Mouse (Mus musculus) left cerebral cortex, postnatal 25 days (tissue): ENCODE results near the gene Hnrnpul2. TPM values are rescaled to one million over a fixed set of nuclear protein-coding genes. Genes with fewer than 3 reads are reported as not detected.
"Not testable (repeated sequence)": the region's sequence is repeated elsewhere in the genome, so short reads cannot be mapped to it uniquely, and the experiment has no call there.

Source experiments
- DNase-seq, 2 experiments: peaks; one replicate each; pipeline ENCODE4 v3.0.0; 2022; ENCODE audit warnings: low spot score in 2 of 2, mixed read lengths in 1 of 2
- intact Hi-C: fragments of 180-260 bp; cut with DNase I; formaldehyde crosslinking; loops from one replicate; pipeline ENCODE4 v1.15.1; 2025
- total RNA-seq, 2 experiments: library from RNA; stranded (reverse); gene quantifications; 2 replicates each; pipeline ENCODE4 v1.2.3; 2021

Hnrnpul2 gene
- total RNA-seq, 2 experiments from 2014 or later, result 110 to 112 TPM

DNA sequence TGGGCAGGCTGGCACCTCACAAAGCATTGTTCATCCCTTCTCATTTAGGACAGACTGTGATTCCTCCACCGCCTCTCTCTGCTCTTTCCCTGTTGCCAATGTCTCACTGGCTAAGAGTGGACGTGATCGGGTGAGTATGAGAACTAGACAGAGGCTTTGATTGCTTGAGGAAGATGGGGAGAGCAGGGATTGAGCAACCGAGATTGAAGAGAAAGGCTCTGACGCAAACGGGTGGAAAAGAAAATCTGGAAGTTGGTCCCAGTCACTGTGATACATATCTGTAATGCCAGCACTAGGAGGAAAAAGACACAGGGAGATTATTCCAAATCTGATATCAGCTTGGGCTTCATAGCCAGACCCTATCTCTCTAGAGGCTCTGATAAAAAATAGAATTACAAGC is 23.2 kb downstream of the Hnrnpul2 start:
- DNase-seq, result no peak
- intact Hi-C loops, result loop anchor here (5.0 kb wide), 2 partner anchors 44 to 269 kb away; partner anchors contain the start of genes 1810009A15Rik and Gm49416

DNA sequence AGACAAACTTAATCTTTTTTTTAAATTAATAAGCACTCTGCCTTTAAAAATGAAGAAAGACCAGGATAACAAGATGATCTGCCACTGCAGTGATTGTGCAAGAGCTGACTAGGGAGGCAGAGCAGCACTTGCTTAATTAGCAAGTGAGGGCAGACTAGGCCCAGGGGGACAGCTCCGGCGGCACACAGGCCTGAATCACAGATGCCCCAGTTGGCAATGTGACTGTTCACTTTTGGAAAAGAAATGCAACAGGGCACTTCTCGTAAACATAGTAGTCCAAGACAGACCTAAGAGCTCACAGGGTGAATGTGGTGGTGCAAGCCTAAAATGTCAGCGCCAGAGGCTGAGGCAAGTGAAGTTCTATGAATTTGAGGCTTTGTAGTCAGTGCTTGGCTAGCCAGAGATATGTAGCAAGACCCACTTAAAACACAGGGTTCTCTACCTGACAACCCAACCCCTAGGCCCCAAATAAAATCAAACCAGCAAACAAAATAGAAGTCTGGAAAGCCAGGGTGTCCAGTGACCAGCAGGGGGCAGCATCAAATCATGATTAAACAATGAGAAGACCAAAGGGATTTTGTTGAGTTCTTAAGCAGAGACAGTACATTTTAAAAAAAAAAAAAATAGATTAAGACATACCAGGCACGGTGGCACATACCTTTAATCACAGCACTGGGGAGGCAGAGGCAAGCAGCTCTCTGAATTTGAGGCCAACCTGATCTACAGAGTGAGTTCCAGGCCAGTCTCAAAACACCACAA is 24.7 kb downstream of the Hnrnpul2 start:
- peak; percentile 79 to 83 for DNase-seq
- intact Hi-C loops, result loop anchor here (5.0 kb wide), 2 partner anchors 43 to 268 kb away; partner anchors contain the start of genes 1810009A15Rik and Gm49416

DNA sequence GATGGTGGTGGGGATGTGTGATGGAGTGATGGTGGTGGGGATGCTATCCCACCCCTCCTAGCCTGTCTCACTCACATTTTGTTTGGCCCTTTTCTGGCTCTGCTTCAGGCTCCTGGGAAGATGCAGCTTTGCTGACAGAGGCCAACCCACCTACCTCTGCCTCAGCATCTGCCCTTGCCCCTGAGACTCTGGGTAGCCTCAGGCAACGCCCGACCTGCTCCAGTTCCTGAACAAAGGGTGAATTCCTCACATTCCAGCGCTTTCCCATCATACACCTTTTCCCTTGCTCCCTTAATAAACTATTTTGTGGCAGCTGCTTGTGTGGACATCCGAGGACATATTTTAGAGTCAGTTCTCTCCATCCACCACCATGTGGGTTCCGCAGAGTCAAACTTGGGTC is 28.5 kb downstream of the Hnrnpul2 start:
- DNase-seq, result no peak
- intact Hi-C loops, result no loop called here

DNA sequence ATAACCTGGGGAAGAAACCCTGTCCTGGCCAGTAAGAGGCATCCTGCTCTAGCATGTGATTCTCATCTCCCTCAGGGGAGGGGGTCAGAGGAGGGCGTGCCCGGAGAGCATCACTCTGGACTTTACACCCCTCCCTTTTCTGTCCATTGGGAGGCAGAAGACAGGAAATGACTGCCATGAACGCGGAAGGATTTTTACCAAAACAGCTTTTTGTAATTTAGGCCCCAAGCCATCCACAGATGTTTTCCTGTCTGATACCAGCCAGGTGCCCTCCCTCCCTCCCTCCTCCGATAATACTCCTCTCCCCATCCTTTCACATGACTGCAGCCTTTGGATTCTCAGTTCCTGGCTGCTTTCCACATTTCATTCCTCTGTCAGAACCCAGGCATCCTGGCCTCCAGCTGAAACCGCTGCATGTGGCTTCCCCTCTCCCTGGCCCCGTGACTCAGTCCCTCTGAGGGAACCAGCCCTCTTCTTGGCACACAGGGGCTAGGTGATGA is 30.6 kb downstream of the Hnrnpul2 start, which contains the start of gene Lrrn4cl:
Gene Lrrn4cl, plus strand, starts transcription at position 367 of the 500 bp plus-strand sequence.
- intact Hi-C loops, result no loop called here

DNA sequence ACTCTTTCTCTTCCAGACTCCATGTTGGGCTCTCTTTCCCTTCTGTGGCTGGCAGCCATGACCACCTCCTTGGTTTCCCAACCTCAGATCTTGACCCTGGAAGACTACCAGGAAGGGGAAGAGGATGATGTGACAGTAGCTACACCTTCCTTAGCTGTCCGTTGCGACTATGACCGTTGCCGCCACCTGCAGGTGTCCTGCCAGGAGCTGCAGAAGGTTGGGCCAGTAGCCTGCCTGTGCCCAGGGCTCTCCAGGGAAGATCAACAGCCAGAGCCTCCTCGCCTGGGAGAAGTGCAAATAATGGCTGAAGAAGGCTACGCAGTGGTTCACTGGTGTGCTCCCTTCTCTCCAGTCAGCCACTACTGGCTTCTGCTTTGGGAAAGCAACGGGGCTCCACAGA is 31.8 kb downstream of the Hnrnpul2 start:
- no peak for DNase-seq

More for the DNA sequence above, 30.6 kb downstream of the Hnrnpul2 start, which contains the start of gene Lrrn4cl:
- no peak for DNase-seq

DNA sequence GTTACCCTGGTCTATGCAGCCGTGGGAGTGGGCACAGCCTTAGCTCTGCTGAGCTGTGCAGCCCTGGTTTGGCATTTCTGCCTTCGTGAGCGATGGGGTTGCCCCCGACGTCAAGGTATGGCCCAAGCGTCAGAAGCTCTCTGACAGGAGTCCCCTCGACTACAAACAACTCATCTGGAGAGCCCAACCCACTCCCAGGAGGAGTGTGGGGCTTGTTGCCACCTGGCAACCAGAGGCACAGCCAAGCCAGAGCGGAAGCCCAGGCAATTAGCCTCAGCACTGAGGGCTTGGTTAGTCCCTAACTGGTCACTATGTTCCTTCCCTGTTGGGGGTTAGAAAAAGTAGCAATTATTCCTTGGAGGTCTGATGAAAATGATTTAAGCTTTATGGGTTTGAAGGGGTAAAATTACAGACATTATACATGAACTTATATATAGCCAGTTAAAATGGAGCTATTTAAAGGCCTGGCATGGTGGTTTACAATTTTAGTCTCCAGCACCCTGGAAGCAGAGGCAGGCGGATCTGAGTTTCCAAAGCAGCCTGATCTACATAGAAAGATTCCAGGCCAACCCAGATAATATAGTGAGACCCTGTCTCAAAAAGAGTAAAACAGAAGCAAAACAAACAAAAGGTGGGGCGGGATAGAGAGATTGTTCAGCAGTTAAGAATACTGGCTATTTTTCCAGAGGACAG is 32.6 kb downstream of the Hnrnpul2 start:
- peak in 1 of 2 experiments; percentile 70 for DNase-seq
- intact Hi-C loops, result no loop called here

More for the DNA sequence above, 31.8 kb downstream of the Hnrnpul2 start:
- intact Hi-C loops, result no loop called here

DNA sequence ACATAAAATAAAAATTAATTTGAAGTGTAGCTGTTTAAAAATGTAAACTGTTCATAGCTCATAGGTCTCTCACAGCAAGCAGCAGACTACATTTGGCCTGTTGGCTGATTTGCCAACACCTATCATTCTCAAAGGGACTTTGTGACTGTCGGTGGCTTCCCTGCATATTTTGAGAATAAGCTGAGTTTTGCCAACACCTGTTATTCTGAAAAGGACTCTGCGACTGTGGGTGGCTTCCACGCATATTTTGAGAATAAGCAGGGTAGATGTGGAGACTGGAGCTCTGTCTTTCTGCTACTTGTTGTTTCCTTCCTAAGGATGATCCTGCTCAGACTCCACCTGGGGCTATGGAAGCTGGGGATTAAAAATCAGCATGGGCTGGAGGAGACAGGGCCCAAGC is 33.3 kb downstream of the Hnrnpul2 start:
- peak in 1 of 2 experiments; percentile 76 for DNase-seq
- intact Hi-C loops, result no loop called here

DNA sequence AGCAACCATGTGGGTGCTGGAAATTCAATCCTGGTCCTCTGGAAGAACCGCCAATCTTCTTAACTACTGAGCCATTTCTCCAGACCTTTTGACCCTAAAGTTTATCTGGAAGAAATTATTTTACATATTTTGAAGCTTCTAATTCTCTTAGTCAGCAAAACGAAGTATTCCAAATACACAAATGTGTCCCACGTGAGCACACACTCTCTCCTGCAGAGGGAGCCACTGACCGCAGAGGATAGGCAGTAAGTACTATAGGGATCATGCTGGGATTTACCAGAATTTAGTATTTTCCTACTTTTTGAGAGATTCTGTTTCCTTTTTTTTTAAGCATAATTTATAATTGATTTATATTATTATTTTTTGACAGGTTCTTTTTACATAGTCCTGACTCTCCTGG is 37.9 kb downstream of the Hnrnpul2 start:
- no peak for DNase-seq
- intact Hi-C loops, result loop anchor here (5.0 kb wide), 1 partner anchor 255 kb away; no protein-coding TSS in a partner anchor

DNA sequence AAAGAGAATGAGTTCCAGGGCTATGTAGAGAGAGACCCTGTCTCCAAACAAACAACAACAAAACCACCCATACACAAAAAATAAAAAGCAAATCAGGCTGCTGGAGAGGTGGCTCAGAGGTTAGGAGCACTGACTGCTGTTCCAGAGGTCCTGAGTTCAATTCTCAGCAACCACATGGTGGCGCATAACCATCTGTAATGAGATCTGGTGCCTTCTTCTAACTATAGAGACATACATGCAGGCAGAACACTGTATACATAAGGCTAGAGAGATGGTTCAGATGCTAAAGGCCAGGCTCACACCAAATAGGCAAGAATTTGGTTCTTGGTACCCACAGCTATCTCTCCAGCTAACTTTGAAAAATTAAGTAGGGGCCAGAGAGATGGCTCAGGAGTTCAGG is 39.2 kb downstream of the Hnrnpul2 start:
- intact Hi-C loops, result loop anchor here (5.0 kb wide), 1 partner anchor 253 kb away; no protein-coding TSS in a partner anchor
- no peak for DNase-seq

DNA sequence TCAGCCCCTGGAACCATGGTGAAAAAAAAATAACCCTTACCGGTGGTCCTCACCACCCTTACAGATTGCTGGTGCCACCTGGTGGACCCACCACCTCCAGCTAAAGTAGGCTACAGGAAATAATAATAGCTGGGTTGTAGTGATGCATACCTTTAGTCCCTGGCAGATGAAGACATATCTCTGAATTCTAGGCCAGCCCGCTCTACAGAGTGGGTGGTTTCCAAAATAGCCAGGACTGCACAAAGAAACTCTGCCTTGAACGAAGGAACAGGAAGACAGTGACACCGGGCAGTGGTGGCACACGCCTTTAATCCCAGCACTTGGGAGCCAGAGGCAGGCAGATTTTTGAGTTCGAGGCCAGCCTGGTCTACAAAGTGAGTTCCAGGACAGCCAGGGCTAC is 44.5 kb downstream of the Hnrnpul2 start:
- intact Hi-C loops, result no loop called here
- DNase-seq, result peak in 1 of 2 experiments; percentile 71

DNA sequence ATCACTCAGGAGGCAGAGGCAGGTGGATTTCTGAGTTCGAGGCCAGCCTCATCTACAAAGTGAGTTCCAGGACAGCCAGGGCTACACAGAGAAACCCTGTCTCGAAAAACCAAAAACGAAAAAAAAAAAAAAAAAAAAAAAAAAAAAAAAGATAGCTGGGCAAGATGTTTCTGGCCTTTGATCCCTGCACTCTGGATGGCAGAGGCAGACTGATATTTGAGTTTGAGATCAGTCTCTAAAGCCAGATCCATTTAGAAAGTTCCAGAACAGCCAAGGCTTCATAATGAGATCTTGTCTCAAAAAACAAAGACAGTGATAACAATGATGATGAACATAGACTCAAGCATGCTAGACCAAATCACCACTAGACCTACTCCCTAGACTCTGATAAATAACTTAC is 50.6 kb downstream of the Hnrnpul2 start:
- intact Hi-C loops, DNase-seq: not testable (repeated sequence)

DNA sequence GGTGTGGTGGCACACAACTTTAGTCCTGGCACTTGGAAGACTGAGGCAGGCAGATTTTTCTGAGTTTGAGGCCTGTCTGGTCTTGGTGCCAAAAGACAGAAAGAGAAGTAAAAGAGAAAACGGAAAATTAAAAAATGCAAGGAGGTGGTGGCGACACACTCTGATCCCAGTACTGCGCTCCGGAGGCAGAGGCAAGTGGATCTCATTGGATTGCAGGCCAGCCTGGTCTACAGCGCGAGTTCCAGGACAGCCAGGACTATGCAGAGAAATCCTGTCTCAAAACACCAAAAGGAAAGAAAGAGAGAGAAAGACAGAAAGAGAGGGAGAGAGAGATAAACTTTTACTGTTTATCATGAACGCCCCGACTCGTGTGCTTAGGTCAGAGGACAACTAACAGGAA is 51.0 kb downstream of the Hnrnpul2 start:
- DNase-seq, result no peak
- intact Hi-C loops, result no loop called here

DNA sequence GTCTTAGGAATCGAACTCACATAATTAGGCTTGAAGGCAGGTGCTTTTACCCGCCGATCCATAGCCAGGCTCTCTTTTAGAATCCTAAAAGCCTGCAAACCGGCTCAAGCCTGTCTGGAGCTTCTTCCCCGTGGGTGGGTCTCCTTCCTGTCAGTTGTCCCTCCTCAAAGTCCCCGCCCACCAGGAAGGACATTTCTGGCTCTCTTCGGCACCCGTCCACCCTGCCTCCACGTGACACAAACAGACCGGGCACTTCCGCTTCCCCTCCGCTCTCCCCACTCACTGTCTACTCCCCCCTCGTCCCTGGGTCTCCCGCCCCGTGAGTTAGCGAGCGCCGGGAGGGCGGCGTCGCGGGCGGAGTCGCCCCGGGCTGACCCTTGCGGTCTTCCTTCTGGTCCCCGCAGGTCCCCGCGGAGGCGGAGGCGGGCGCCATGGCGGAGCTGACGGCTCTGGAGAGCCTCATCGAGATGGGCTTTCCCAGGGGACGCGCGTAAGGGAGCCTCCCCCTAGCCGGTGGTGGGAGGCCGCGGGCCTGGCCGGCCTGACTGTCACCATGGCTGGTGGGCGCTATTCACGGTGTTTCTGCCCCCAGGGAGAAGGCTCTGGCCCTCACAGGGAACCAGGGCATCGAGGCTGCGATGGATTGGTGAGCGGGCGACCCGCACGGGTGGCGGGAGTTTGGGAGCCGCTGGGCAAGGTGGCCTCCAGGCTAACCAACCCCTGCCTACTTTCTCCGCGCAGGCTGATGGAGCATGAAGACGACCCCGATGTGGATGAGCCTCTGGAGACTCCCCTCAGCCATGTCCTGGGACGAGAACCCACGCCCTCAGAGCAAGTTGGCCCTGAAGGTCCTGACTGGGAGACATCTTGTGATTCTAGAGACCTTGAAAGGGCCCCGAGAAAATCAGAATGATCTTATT is 51.7 kb downstream of the Hnrnpul2 start, which contains the start of gene Ubxn1:
Gene Ubxn1, plus strand, starts transcription at position 230 of the 920 bp plus-strand sequence.
- DNase-seq, result peak; percentile 96 to 99
- intact Hi-C loops, result no loop called here

DNA sequence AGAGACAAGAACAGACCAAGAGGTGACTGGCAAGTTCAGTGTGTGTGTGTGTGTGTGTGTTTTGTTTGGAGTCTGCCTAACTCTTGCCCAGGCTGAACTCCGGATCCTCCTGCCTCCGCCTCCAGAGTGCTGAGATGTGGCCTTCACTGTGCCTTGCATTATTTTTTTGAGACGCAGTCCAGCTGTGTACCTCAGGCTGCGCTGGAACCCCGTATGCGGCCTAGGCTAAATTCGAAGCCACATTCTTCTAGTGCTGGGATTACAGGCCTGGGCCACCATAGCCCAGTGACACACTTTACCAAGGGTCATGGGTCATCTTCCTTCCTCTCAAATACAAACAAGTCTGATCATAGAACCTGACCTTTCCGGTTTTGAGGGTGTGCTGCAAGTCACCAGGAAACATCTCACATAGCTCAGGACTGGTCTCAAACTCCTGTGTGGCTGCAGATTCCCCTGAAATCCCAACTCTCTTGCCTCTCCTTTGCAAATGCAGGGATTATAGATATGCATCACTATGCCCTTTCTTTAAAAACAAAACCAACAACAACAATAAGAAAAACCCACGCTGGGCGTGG is 52.5 kb downstream of the Hnrnpul2 start:
- DNase-seq, result no peak
- intact Hi-C loops, result no loop called here

DNA sequence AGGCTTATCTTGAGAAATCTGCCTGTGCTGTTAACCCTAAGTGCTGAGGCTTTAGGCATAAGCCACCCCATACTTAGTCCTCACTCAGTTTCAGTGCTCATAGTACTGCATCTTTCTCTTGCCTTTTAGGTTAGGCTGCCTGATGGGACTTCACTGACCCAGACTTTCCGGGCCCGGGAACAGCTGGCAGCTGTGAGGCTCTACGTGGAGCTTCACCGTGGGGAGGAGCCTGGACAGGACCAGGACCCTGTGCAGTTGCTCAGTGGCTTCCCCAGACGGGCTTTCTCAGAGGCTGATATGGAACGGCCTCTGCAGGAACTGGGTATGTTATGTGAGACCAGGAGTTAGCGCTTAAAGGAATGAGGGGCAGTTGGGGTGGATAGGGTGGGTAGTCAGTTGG is 55.2 kb downstream of the Hnrnpul2 start:
- intact Hi-C loops, result no loop called here
- DNase-seq, result no peak

DNA sequence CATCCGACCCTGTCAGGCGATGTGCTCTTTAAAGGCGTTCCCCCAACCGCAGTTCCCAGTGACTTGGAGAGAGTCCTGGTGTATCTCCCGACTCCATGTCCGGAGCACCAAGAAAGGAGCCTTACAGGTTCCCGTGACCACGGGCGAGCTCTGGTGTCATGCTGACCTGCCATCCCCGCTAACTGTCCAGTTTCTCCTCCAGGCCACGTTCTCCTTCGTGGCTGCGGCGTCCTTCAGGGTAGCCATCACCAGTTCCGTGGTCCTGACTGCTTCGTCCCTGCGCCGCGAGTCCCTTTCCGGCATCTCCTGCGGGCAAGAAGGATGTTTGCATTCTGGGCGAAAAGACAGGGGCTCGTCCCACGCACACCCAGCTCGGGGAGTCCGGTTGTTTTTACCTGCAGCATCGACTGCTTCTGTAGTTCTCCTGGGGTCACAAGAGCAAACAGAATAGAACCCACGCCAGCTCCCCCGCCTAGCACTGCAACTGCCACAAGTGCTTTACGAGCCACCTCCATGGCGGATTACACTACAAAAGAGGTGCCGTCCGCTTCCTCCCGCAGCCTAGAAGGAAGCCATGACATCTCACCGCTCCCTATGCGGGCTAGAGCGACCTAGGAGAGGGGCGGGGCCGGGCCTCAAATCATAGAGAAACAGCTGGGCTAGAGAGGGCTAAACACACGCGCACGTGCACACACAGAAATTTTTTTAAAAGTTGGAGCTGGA is 60.7 kb downstream of the Hnrnpul2 start, which contains the start of gene Uqcc3:
Gene Uqcc3, minus strand, starts transcription at position 613 of the 723 bp plus-strand sequence.
- intact Hi-C loops, result no loop called here

DNA sequence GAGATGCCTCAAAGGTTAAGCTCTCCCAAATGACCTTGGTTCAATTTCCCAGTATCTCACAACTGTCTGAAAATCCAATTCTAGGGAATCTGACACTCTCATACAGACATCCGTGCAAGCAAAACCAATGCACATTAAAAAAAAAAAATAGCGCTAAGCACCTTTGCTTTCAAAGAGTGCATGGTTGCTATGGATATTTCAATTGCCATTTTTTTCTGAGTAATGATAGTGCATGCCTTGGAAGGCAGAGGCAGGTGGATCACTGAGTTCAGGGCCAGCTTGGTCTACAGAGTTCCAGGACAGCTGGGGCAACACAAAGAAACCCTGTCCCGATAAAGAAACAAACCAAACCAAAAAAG is 61.2 kb downstream of the Hnrnpul2 start:
- no peak for DNase-seq
- intact Hi-C loops, result no loop called here

More for the DNA sequence above, 60.7 kb downstream of the Hnrnpul2 start, which contains the start of gene Uqcc3:
- peak; percentile 89 to 93 for DNase-seq

DNA sequence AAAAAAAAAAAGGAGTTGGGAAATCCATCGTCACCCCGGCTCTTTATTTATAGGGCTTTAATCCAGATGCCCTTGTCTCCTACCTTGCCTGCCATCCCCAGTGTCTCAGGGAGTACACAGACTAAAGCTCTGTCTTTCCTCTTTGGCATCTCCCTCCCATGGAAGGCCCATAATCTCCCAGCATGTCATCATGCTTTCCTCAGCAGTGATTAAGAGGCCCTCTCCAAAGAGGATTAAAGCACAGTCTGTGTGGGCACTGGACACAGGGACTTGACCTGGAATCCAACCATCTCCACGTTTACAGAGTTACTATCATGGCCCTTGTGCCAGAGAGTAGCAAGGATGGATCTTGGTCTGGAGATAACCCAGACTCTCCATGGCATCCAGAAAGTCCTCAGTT is 63.8 kb downstream of the Hnrnpul2 start, which contains the start of the genes Lbhd1 and Gm49403:
Gene Lbhd1, plus strand, starts transcription at position 117 of the 400 bp plus-strand sequence.
Gene Gm49403, plus strand, starts transcription at position 315 of the 400 bp plus-strand sequence.
- no peak for DNase-seq
- intact Hi-C loops, result no loop called here
